27 mouse cellular contexts compared by ENCODE assay signal in the genomic region with DNA sequence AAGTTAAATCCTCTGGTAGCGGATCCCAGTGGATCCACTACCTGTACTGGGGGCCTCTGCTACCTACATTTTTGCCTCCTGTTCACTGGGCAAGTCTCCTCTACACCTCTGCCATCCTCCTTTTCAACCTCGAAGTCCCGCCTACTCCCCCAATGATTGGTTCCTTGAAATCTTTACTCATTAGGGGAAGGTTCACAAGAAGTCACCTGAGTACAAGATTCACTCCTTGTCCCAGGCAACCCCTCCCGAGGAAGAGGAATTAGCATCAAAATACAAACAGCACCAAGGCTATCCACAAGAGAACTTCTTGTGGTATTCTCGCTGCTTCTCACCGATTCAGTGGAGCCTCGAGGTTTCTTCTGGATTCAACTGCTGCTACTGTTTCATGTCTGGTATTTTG. TPM values are rescaled to one million over a fixed set of nuclear protein-coding genes. Genes with fewer than 3 reads are reported as not detected.
"Had no signal": no experiment of that assay in that cellular context is flagged by ENCODE, and none has a peak within 500 bp of the region (broad histone marks: within the 10 kb centered on the region; RNA-seq: fewer than 3 reads in every experiment).

No protein-coding gene starts in this region.

- ATAC-seq: hindbrain, postnatal 0 days; intestine, embryonic 16.5 days had no signal

- H3K4me2 ChIP-seq: heart, embryonic 12.5 days; hindbrain, embryonic 13.5 days; hindbrain, embryonic 15.5 days; limb, embryonic 12.5 days; liver, embryonic 11.5 days; liver, embryonic 13.5 days; liver, embryonic 15.5 days had no signal

- H3K9me3 ChIP-seq: heart, embryonic 12.5 days; hindbrain, embryonic 13.5 days; hindbrain, embryonic 15.5 days; limb, embryonic 10.5 days; limb, embryonic 12.5 days; liver, embryonic 13.5 days; liver, embryonic 15.5 days had no signal

- H3K27me3 ChIP-seq: hindbrain, embryonic 15.5 days; limb, embryonic 12.5 days had no signal

- H3K4me1 ChIP-seq: heart, embryonic 12.5 days; hindbrain, embryonic 13.5 days; limb, embryonic 10.5 days; limb, embryonic 12.5 days; liver, embryonic 13.5 days; liver, embryonic 15.5 days had no signal

- H3K4me3 ChIP-seq: heart, embryonic 12.5 days; hindbrain, embryonic 13.5 days; hindbrain, embryonic 15.5 days; layer of hippocampus, adult 2 months; left cerebral cortex, adult 2 months; limb, embryonic 10.5 days; limb, embryonic 12.5 days; liver, embryonic 13.5 days; liver, embryonic 15.5 days had no signal

- H3K36me3 ChIP-seq: heart, embryonic 12.5 days; hindbrain, embryonic 13.5 days; hindbrain, embryonic 15.5 days; limb, embryonic 10.5 days; limb, embryonic 12.5 days; liver, embryonic 13.5 days; liver, embryonic 15.5 days had no signal

- H3K9ac ChIP-seq: heart, embryonic 12.5 days; hindbrain, embryonic 13.5 days; hindbrain, embryonic 15.5 days; limb, embryonic 12.5 days; liver, embryonic 13.5 days; liver, embryonic 15.5 days had no signal

- DNase-seq: gastrocnemius, postnatal 14 days; gastrocnemius, postnatal 36 days; heart, adult 18-20 months; heart, postnatal 10 days; heart, postnatal 36 days; kidney, adult 11 months; kidney, adult 2 months; kidney, adult 9 months; kidney, postnatal 10 days; kidney, postnatal 4 days; liver; liver, embryonic 13.5 days had no signal

- H3K27ac ChIP-seq: hindbrain, embryonic 13.5 days; hindbrain, embryonic 15.5 days; hindbrain, postnatal 0 days; layer of hippocampus, adult 2 months; left cerebral cortex, adult 2 months; limb, embryonic 10.5 days; limb, embryonic 12.5 days; liver, embryonic 13.5 days; liver, embryonic 15.5 days had no signal

RNA-seq across cellular contexts. Expression of gene Gm43951, which starts 25.4 kb away (rescaled TPM):
- polyA plus RNA-seq: heart, embryonic 14.5 days; liver, embryonic 11.5 days; liver, embryonic 13.5 days; liver, embryonic 15.5 days had no signal

RNA-seq across cellular contexts. Expression of gene Slc13a5, which starts 35.0 kb away (rescaled TPM):
- total RNA-seq: gastrocnemius, adult 18-20 months; gastrocnemius, adult 8-10 months; gastrocnemius, postnatal 36 days; heart, adult 18-20 months; heart, postnatal 10 days; heart, postnatal 36 days; hematopoietic stem cell, adult 5-6 weeks had no signal
- polyA plus RNA-seq: limb, embryonic 12.5 days; liver, embryonic 11.5 days; liver, embryonic 13.5 days; liver, embryonic 15.5 days had no signal
